9 mouse cellular contexts compared by ENCODE assay signal in the genomic region with DNA sequence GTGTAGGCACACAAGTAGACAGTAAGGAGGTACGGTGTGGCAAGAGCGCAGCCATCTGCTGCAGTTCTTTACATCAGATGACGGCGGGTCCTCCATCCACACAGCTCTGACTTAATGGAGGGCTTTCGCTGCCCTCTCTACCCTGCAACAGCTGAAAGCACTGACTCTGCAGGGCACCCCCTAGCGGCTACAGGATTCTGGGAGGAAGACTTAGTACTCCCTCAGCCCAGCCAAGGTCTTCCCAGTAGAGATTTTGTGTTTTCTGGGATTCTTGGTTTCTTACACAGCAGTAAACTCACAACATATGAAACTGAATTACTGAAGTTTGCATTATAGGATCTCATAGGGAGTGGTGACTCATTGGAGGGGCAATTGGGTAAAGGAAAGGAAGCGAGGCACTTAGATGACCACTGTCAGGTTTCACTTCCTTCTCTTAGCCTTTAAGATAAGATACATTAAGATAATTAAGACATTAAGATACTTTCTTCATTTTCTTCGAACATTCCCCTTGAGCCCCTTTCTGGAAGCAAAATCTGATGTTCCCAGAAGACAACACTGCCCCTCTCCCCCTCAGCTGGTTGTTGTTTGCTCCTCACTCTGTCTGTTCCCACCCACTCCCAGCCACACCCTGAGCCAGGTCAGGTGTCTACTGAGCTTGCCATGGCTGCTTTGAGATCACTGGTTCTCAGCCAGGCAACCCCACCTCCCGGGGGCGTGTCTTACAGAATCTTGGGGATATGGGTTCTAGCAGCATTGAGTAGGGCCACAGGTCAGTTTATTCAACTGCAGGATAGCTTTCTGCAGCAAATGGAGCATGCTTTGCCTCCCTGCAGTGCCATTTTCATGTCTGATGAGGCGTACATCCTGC. TPM values are rescaled to one million over a fixed set of nuclear protein-coding genes. Genes with fewer than 3 reads are reported as not detected.
DNase-seq lines count a peak whose midpoint lies in the region; ATAC-seq and TF ChIP-seq lines count a peak whose summit lies in the region.
"Had no signal": no experiment of that assay in that cellular context is flagged by ENCODE, and none has a peak within 500 bp of the region (broad histone marks: within the 10 kb centered on the region; RNA-seq: fewer than 3 reads in every experiment).

No protein-coding gene starts in this region.

- H3K9ac ChIP-seq in hindbrain, embryonic 13.5 days = no peak overlapping the region
- H3K9ac ChIP-seq in ES-E14 (ENCODE audit: insufficient read depth, low read depth, low read length, poor library complexity, severe bottlenecking) = peak overlapping the region; percentile 13; the same call in 1 of the 2 replicates
- H3K9ac ChIP-seq in liver, postnatal 0 days (replicated peaks) = no peak overlapping the region
- H3K9ac ChIP-seq: hindbrain, embryonic 15.5 days had no signal

- ATAC-seq in hindbrain, embryonic 13.5 days (ENCODE audit: low FRiP score) = no peak
- no peak for ATAC-seq in liver, postnatal 0 days

- no peaks in the 10 kb centered on the region for H3K9me3 ChIP-seq in hindbrain, embryonic 10.5 days
- no peaks in the 10 kb centered on the region for H3K9me3 ChIP-seq in hindbrain, embryonic 13.5 days
- no peaks in the 10 kb centered on the region for H3K9me3 ChIP-seq in ES-E14 (ENCODE audit: control insufficient read depth, insufficient read depth, low read depth, low read length)
- H3K9me3 ChIP-seq in liver, postnatal 0 days (ENCODE audit: low read length) = no peaks in the 10 kb centered on the region
- H3K9me3 ChIP-seq in limb, embryonic 10.5 days (replicated peaks) = no peaks in the 10 kb centered on the region
- H3K9me3 ChIP-seq: hindbrain, embryonic 15.5 days had no signal

- no peak for TF ChIP-seq EP300 in liver, postnatal 0 days (IDR thresholded peaks at IDR 0.05; ENCODE audit: low read depth)

- WGBS in hindbrain, embryonic 10.5 days = 73% methylated on average over 11 of the region's 11 CpGs
- 75% methylated on average over 11 of the region's 11 CpGs for WGBS in hindbrain, embryonic 13.5 days
- 73% methylated on average over 11 of the region's 11 CpGs for WGBS in liver, postnatal 0 days (ENCODE audit: insufficient replicate concordance)
- WGBS in limb, embryonic 10.5 days = 78% methylated on average over 11 of the region's 11 CpGs

- H3K36me3 ChIP-seq in hindbrain, embryonic 10.5 days = peaks cover 93% of the 10 kb centered on the region
- H3K36me3 ChIP-seq in hindbrain, embryonic 13.5 days = peaks cover 90% of the 10 kb centered on the region
- H3K36me3 ChIP-seq in ES-E14 (ENCODE audit: control insufficient read depth, insufficient read depth, low read length, poor library complexity, severe bottlenecking) = no peaks in the 10 kb centered on the region; the same call in none of the 2 replicates
- H3K36me3 ChIP-seq in liver, postnatal 0 days (replicated peaks; ENCODE audit: insufficient read depth, low read length) = no peaks in the 10 kb centered on the region; the same call in 1 of the 2 replicates
- H3K36me3 ChIP-seq in limb, embryonic 10.5 days = peaks cover 97% of the 10 kb centered on the region

- no peaks in the 10 kb centered on the region for H3K4me1 ChIP-seq in hindbrain, embryonic 10.5 days (replicated peaks)
- 0 out of 2 replicates have a peak, but pooled peaks cover 5% of the 10 kb centered on the region for H3K4me1 ChIP-seq in hindbrain, embryonic 13.5 days (replicated peaks)
- peaks cover 0 to 11% of the 10 kb centered on the region in 2 experiments; a peak in 2 of 4 replicates for H3K4me1 ChIP-seq in ES-E14 (ENCODE audit: control insufficient read depth in 2 of 2, insufficient read depth in 2 of 2, low read length in 2 of 2, poor library complexity in 1 of 2)
- no peaks in the 10 kb centered on the region for H3K4me1 ChIP-seq in liver, postnatal 0 days (ENCODE audit: insufficient read depth)
- H3K4me1 ChIP-seq in limb, embryonic 10.5 days = no peaks in the 10 kb centered on the region
- H3K4me1 ChIP-seq: hindbrain, embryonic 15.5 days had no signal

- H3K27me3 ChIP-seq in hindbrain, embryonic 10.5 days (ENCODE audit: insufficient read depth, poor library complexity, severe bottlenecking) = no peaks in the 10 kb centered on the region
- H3K27me3 ChIP-seq in hindbrain, embryonic 13.5 days = no peaks in the 10 kb centered on the region
- H3K27me3 ChIP-seq in liver, postnatal 0 days (ENCODE audit: insufficient read depth, low read length) = no peaks in the 10 kb centered on the region
- H3K27me3 ChIP-seq in limb, embryonic 10.5 days (ENCODE audit: low read depth, poor library complexity, severe bottlenecking) = no peaks in the 10 kb centered on the region
- H3K27me3 ChIP-seq: hindbrain, embryonic 15.5 days had no signal

- TF ChIP-seq CTCF in liver, postnatal 0 days (IDR thresholded peaks at IDR 0.05; ENCODE audit: low read depth) = peak; percentile 36

- H3K4me3 ChIP-seq in hindbrain, embryonic 10.5 days = no peak overlapping the region
- H3K4me3 ChIP-seq in hindbrain, embryonic 13.5 days = no peak overlapping the region
- peak overlapping the region in 1 of 2 experiments; percentile 17; a peak in 1 of 4 replicates for H3K4me3 ChIP-seq in ES-E14 (ENCODE audit: insufficient read depth in 1 of 2, low read depth in 1 of 2, low read length in 2 of 2, poor library complexity in 1 of 2, severe bottlenecking in 1 of 2)
- no peak overlapping the region for H3K4me3 ChIP-seq in liver, postnatal 0 days (ENCODE audit: low read depth, low read length)
- no peak overlapping the region for H3K4me3 ChIP-seq in limb, embryonic 10.5 days
- H3K4me3 ChIP-seq: hindbrain, embryonic 15.5 days had no signal

- no peak overlapping the region for H3K4me2 ChIP-seq in hindbrain, embryonic 13.5 days
- no peak overlapping the region for H3K4me2 ChIP-seq in liver, postnatal 0 days (ENCODE audit: low read depth, low read length)
- H3K4me2 ChIP-seq: hindbrain, embryonic 15.5 days had no signal

- intact Hi-C loops in left cerebral cortex, postnatal 25 days (cut with DNase I) = no loop called here

- H3K27ac ChIP-seq in hindbrain, embryonic 10.5 days = no peak overlapping the region
- no peak overlapping the region for H3K27ac ChIP-seq in hindbrain, embryonic 13.5 days
- H3K27ac ChIP-seq in ES-E14 (ENCODE audit: insufficient read depth, low read depth, low read length, poor library complexity, severe bottlenecking) = no peak overlapping the region
- no peak overlapping the region for H3K27ac ChIP-seq in liver, postnatal 0 days (ENCODE audit: low read depth)
- H3K27ac ChIP-seq in limb, embryonic 10.5 days = no peak overlapping the region
- H3K27ac ChIP-seq: hindbrain, embryonic 15.5 days had no signal

- peak; percentile 13 for DNase-seq in hindbrain, embryonic 10.5 days (ENCODE audit: low spot score)
- DNase-seq in 416B (ENCODE audit: low read depth) (peak; percentile 51), ES-E14 (ENCODE audit: low read depth, low spot score) (peak; percentile 78)
- no peak for DNase-seq in liver, postnatal 0 days
- DNase-seq in limb, embryonic 10.5 days (ENCODE audit: low spot score) = no peak
- DNase-seq in left cerebral cortex, postnatal 25 days (ENCODE audit: low spot score in 2 of 2) = no peak
- DNase-seq in layer of hippocampus, postnatal 36 days = no peak

- in situ Hi-C loops in ES-E14 (cut with MboI; ENCODE audit: low sequenced_read_pairs in 2 of 2, unreplicated experiment in 2 of 2) = no loop called here

TF ChIP-seq in ES-E14, 5 proteins besides CTCF, POLR2A, EP300 and RAD21:
- TF ChIP-seq MAFK (IDR thresholded peaks at IDR 0.05; ENCODE audit: insufficient read depth, low read depth, low read length) = no peak
- TF ChIP-seq CHD2 (IDR thresholded peaks at IDR 0.05; ENCODE audit: low read depth, low read length) = no peak
- no peak for TF ChIP-seq ZC3H11A (IDR thresholded peaks at IDR 0.05; ENCODE audit: borderline replicate concordance, low read depth, low read length)
- TF ChIP-seq HCFC1 (IDR thresholded peaks at IDR 0.05; ENCODE audit: borderline replicate concordance, insufficient read depth, low read length) = no peak
- no peak for TF ChIP-seq ZNF384 (IDR thresholded peaks at IDR 0.05; ENCODE audit: low read depth, low read length)

RNA-seq across cellular contexts. Expression of gene Trim45, which starts 10.3 kb away (rescaled TPM):
- polyA plus RNA-seq in hindbrain, embryonic 10.5 days (2016; fragmentation: Nextera tagmentation; extraction: Ambion mirVana) = 5.0 and 7.9 TPM in 2 replicates
- 7.5 and 8.3 TPM in 2 replicates for polyA plus RNA-seq in hindbrain, embryonic 13.5 days (2015; fragmentation: Nextera tagmentation; extraction: Ambion mirVana)
- 4.8 and 5.5 TPM in 2 replicates for total RNA-seq in ES-E14 (2012; rRNA removed)
- polyA plus RNA-seq in liver, postnatal 0 days (2015; fragmentation: Nextera tagmentation; extraction: Ambion mirVana) = 0.59 and 0.67 TPM in 2 replicates
- 5.6 and 6.7 TPM in 2 replicates for polyA plus RNA-seq in limb, embryonic 10.5 days (2016; fragmentation: Nextera tagmentation; extraction: Ambion mirVana)
- total RNA-seq in left cerebral cortex, postnatal 25 days (2021) = 1 to 10 TPM; 9.1 to 9.2 TPM
- 1 to 10 TPM; 8.1 to 8.8 TPM for total RNA-seq in layer of hippocampus, postnatal 36 days (2021)

RNA-seq across cellular contexts. Expression of gene Ttf2, which starts 37.2 kb away (rescaled TPM):
- polyA plus RNA-seq in hindbrain, embryonic 10.5 days (2016; fragmentation: Nextera tagmentation; extraction: Ambion mirVana) = 24.3 and 28.1 TPM in 2 replicates
- 6.3 and 6.5 TPM in 2 replicates for polyA plus RNA-seq in hindbrain, embryonic 13.5 days (2015; fragmentation: Nextera tagmentation; extraction: Ambion mirVana)
- total RNA-seq in ES-E14 (2012; rRNA removed) = 39.0 and 50.5 TPM in 2 replicates
- 2.6 and 3.3 TPM in 2 replicates for polyA plus RNA-seq in liver, postnatal 0 days (2015; fragmentation: Nextera tagmentation; extraction: Ambion mirVana)
- 30.1 and 32.7 TPM in 2 replicates for polyA plus RNA-seq in limb, embryonic 10.5 days (2016; fragmentation: Nextera tagmentation; extraction: Ambion mirVana)
- 1 to 10 TPM in 1 of 2 experiments, under 1 TPM in 1; 0.96 to 1.5 TPM for total RNA-seq in left cerebral cortex, postnatal 25 days (2021)
- 1 to 10 TPM; 1.1 to 1.3 TPM for total RNA-seq in layer of hippocampus, postnatal 36 days (2021)

Comparison
In these comparisons a context has a peak if more than half of its experiments do, and no peak if none do; other contexts are left out.
1. DNase-seq: peak in hindbrain, embryonic 10.5 days (single experiment), 416B (single experiment) and ES-E14 (single experiment); none in liver, postnatal 0 days (single experiment), limb, embryonic 10.5 days (single experiment), left cerebral cortex, postnatal 25 days (0 of 2) and layer of hippocampus, postnatal 36 days (0 of 2).